15 mouse cellular contexts compared by ENCODE assay signal in the genomic region with DNA sequence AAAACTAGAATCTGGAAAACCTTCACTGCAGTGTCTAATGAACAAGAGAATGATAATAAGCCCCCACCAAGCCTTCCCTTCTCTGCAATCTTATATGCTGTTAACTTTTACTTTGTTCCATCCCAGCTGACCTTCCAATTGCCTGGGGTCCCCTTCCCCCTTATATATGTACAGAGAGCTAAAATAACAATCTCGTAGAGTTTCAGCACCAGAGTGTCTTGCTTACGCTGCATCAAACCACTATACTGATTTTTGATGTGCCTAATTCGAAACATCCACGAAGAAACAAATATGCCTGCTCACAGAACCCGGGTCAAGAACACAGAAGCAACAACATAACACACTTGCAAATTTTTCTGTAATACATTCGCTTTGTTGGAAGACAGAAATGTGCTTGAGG. TPM values are rescaled to one million over a fixed set of nuclear protein-coding genes. Genes with fewer than 3 reads are reported as not detected.
A peak's percentile ranks its signal among the peaks of the same experiment; 100 is the strongest.
DNase-seq lines count a peak whose midpoint lies in the region; ATAC-seq and TF ChIP-seq lines count a peak whose summit lies in the region.
"Had no signal": no experiment of that assay in that cellular context is flagged by ENCODE, and none has a peak within 500 bp of the region (broad histone marks: within the 10 kb centered on the region; RNA-seq: fewer than 3 reads in every experiment).

No protein-coding gene starts in this region.

- H3K4me3 ChIP-seq in kidney, postnatal 0 days (replicated peaks; ENCODE audit: low read depth, low read length): 0 out of 2 replicates have a peak overlapping the region, but pooled peaks have one; percentile 79
- peak overlapping the region; percentile 19; the same call in 1 of the 2 replicates for H3K4me3 ChIP-seq in embryonic fibroblast, embryonic 13.5 days (ENCODE audit: insufficient read depth, low read length)
- peak overlapping the region; percentile 95 for H3K4me3 ChIP-seq in hindbrain, embryonic 10.5 days
- peak overlapping the region; percentile 89 for H3K4me3 ChIP-seq in midbrain, embryonic 15.5 days

- no peaks in the 10 kb centered on the region for H3K36me3 ChIP-seq in kidney, postnatal 0 days (ENCODE audit: insufficient read depth, low read length)
- no peaks in the 10 kb centered on the region for H3K36me3 ChIP-seq in hindbrain, embryonic 10.5 days
- no peaks in the 10 kb centered on the region for H3K36me3 ChIP-seq in midbrain, embryonic 15.5 days (replicated peaks)
- H3K36me3 ChIP-seq: embryonic facial prominence, embryonic 13.5 days; G1E; limb, embryonic 12.5 days had no signal

- WGBS in kidney, postnatal 0 days: 77% methylated on average over 6 of the region's 6 CpGs
- WGBS in hindbrain, embryonic 10.5 days: 62% methylated on average over 6 of the region's 6 CpGs
- WGBS in midbrain, embryonic 15.5 days: 28% methylated on average over 6 of the region's 6 CpGs

- H3K27ac ChIP-seq in kidney, postnatal 0 days: no peak overlapping the region
- no peak overlapping the region for H3K27ac ChIP-seq in embryonic fibroblast, embryonic 13.5 days (ENCODE audit: insufficient read depth, low read length)
- H3K27ac ChIP-seq in hindbrain, embryonic 10.5 days: no peak overlapping the region
- no peak overlapping the region for H3K27ac ChIP-seq in midbrain, embryonic 15.5 days
- H3K27ac ChIP-seq: embryonic facial prominence, embryonic 13.5 days; limb, embryonic 12.5 days had no signal

- no peak for ATAC-seq in kidney, postnatal 0 days (replicated peaks; ENCODE audit: low FRiP score, low read depth)
- ATAC-seq in midbrain, embryonic 15.5 days (replicated peaks): no peak

- H3K27me3 ChIP-seq in kidney, postnatal 0 days (ENCODE audit: insufficient read depth, low read length): peaks cover 8% of the 10 kb centered on the region
- H3K27me3 ChIP-seq in hindbrain, embryonic 10.5 days (ENCODE audit: insufficient read depth, poor library complexity, severe bottlenecking): peaks cover 9% of the 10 kb centered on the region
- H3K27me3 ChIP-seq in midbrain, embryonic 15.5 days (replicated peaks): no peaks in the 10 kb centered on the region

- no peak overlapping the region for H3K4me2 ChIP-seq in kidney, postnatal 0 days (ENCODE audit: low read length)
- peak overlapping the region; percentile 70 for H3K4me2 ChIP-seq in midbrain, embryonic 15.5 days

- DNase-seq in kidney, postnatal 0 days (ENCODE audit: low spot score): no peak
- no peak for DNase-seq in kidney, adult 9 months
- DNase-seq in hindbrain, embryonic 10.5 days (ENCODE audit: low spot score): no peak
- DNase-seq in lung, postnatal 4 days: no peak
- no peak for DNase-seq in adrenal gland, adult 18-20 months (ENCODE audit: low spot score in 2 of 2)
- no peak for DNase-seq in adrenal gland, postnatal 36 days
- DNase-seq: cerebellum, adult 11 months; gastrocnemius, postnatal 10 days; kidney, postnatal 14 days; lung, postnatal 36 days had no signal

- TF ChIP-seq CTCF in kidney, postnatal 0 days (IDR thresholded peaks at IDR 0.05; ENCODE audit: low read depth): no peak
- no peak for TF ChIP-seq CTCF in embryonic fibroblast, embryonic 13.5 days (IDR thresholded peaks at IDR 0.05; ENCODE audit: borderline replicate concordance, insufficient read depth, low read length)

- 0 out of 2 replicates have a peak, but pooled peaks cover 2% of the 10 kb centered on the region for H3K4me1 ChIP-seq in kidney, postnatal 0 days (replicated peaks; ENCODE audit: insufficient read depth, low read length)
- no peaks in the 10 kb centered on the region for H3K4me1 ChIP-seq in embryonic fibroblast, embryonic 13.5 days (ENCODE audit: control insufficient read depth, insufficient read depth, low read length)
- H3K4me1 ChIP-seq in hindbrain, embryonic 10.5 days (replicated peaks): peaks cover 21% of the 10 kb centered on the region
- peaks cover 19% of the 10 kb centered on the region for H3K4me1 ChIP-seq in midbrain, embryonic 15.5 days

- TF ChIP-seq POLR2A in embryonic fibroblast, embryonic 13.5 days (IDR thresholded peaks at IDR 0.05; ENCODE audit: low read depth, low read length): no peak

- H3K9me3 ChIP-seq in kidney, postnatal 0 days (replicated peaks; ENCODE audit: low read length): no peaks in the 10 kb centered on the region
- H3K9me3 ChIP-seq in hindbrain, embryonic 10.5 days: no peaks in the 10 kb centered on the region
- no peaks in the 10 kb centered on the region for H3K9me3 ChIP-seq in midbrain, embryonic 15.5 days
- H3K9me3 ChIP-seq: embryonic facial prominence, embryonic 13.5 days; G1E; limb, embryonic 12.5 days had no signal

- H3K9ac ChIP-seq in kidney, postnatal 0 days (ENCODE audit: low read depth, low read length): no peak overlapping the region
- H3K9ac ChIP-seq in midbrain, embryonic 15.5 days: peak overlapping the region; percentile 85
- H3K9ac ChIP-seq: embryonic facial prominence, embryonic 13.5 days had no signal

RNA-seq across cellular contexts. Expression of a gene that starts 1.6 kb away (rescaled TPM):
- polyA plus RNA-seq in kidney, postnatal 0 days (2015; fragmentation: Nextera tagmentation; extraction: Ambion mirVana): 1.1 and 1.5 TPM in 2 replicates
- 4.6 and 5.8 TPM in 2 replicates for polyA plus RNA-seq in embryonic fibroblast, embryonic 13.5 days (2011; ENCODE audit: insufficient read length, low read depth, missing spikeins)
- polyA plus RNA-seq in hindbrain, embryonic 10.5 days (2016; fragmentation: Nextera tagmentation; extraction: Ambion mirVana): 15.9 and 17.0 TPM in 2 replicates
- polyA plus RNA-seq in midbrain, embryonic 15.5 days (2015; fragmentation: Nextera tagmentation; extraction: Ambion mirVana): 27.9 and 28.9 TPM in 2 replicates
- total RNA-seq in adrenal gland, adult 18-20 months (2021): 10 to 100 TPM; 19.1 TPM
- 10 to 100 TPM; 15.9 to 22.7 TPM for total RNA-seq in adrenal gland, postnatal 36 days (2021)

RNA-seq across cellular contexts. Expression of a gene that starts 20.7 kb away (rescaled TPM):
- polyA plus RNA-seq in kidney, postnatal 0 days (2015; fragmentation: Nextera tagmentation; extraction: Ambion mirVana): 31.0 TPM in 2 replicates
- 25.4 and 34.1 TPM in 2 replicates for polyA plus RNA-seq in embryonic fibroblast, embryonic 13.5 days (2011; ENCODE audit: insufficient read length, low read depth, missing spikeins)
- 37.4 and 41.2 TPM in 2 replicates for polyA plus RNA-seq in hindbrain, embryonic 10.5 days (2016; fragmentation: Nextera tagmentation; extraction: Ambion mirVana)
- 36.8 and 39.3 TPM in 2 replicates for polyA plus RNA-seq in midbrain, embryonic 15.5 days (2015; fragmentation: Nextera tagmentation; extraction: Ambion mirVana)
- 10 to 100 TPM; 20.7 to 25.5 TPM for total RNA-seq in adrenal gland, adult 18-20 months (2021)
- total RNA-seq in adrenal gland, postnatal 36 days (2021): 10 to 100 TPM; 16.7 to 23.3 TPM

Comparison
In these comparisons a context has a peak if more than half of its experiments do, and no peak if none do; other contexts are left out.
1. H3K4me3 ChIP-seq: peak in every context shown above with its lines; median percentile 95 in hindbrain, embryonic 10.5 days; 89 in midbrain, embryonic 15.5 days; 79 in kidney, postnatal 0 days; 19 in embryonic fibroblast, embryonic 13.5 days.